ENCODE assay signal across 8 mouse cellular contexts in the genomic region with DNA sequence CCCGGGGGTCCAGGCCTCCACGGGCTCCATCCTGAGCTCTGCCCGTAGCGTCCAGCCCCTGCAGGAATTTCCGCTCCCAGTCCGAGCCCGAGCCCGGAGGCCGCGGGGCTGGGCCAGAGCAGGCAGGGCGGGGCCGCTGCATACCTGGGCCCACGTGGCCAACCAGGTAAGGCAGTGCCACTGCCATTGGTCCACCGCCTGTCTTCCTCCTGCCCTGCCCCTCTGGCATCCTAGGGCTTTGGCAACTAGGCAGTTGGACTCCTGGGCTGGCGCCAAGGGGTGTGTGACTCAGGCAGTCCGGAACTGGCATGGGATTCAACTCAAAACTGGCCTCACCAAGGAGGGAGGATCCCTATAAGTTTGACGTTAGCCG. TPM values are rescaled to one million over a fixed set of nuclear protein-coding genes. Genes with fewer than 3 reads are reported as not detected.
DNase-seq lines count a peak whose midpoint lies in the region; ATAC-seq and TF ChIP-seq lines count a peak whose summit lies in the region.

A gene (minus strand): TSS at position 121 of the 373 bp plus-strand sequence.

- peak within 1 kb of the TSS; percentile 70 for H3K9ac ChIP-seq in intestine, embryonic 16.5 days (ENCODE audit: low read depth, low read length)
- H3K9ac ChIP-seq in liver, postnatal 0 days (replicated peaks): no peak within 1 kb of the TSS
- H3K9ac ChIP-seq in stomach, embryonic 16.5 days (ENCODE audit: low read length): peak within 1 kb of the TSS; percentile 63

- no peaks in the 10 kb centered on the region for H3K9me3 ChIP-seq in intestine, embryonic 16.5 days (ENCODE audit: control insufficient read depth, low read length)
- no peaks in the 10 kb centered on the region for H3K9me3 ChIP-seq in liver, postnatal 0 days (ENCODE audit: low read length)
- H3K9me3 ChIP-seq in stomach, embryonic 16.5 days (replicated peaks; ENCODE audit: control insufficient read depth, low read length): no peaks in the 10 kb centered on the region

- H3K4me2 ChIP-seq in intestine, embryonic 16.5 days (ENCODE audit: low read depth, low read length): peak within 1 kb of the TSS; percentile 54
- H3K4me2 ChIP-seq in liver, postnatal 0 days (ENCODE audit: low read depth, low read length): peak within 1 kb of the TSS; percentile 44
- peak within 1 kb of the TSS; percentile 47 for H3K4me2 ChIP-seq in stomach, embryonic 16.5 days (ENCODE audit: low read depth, low read length)

- H3K4me3 ChIP-seq in intestine, embryonic 16.5 days (ENCODE audit: low read length): peak within 1 kb of the TSS; percentile 58
- no peak within 1 kb of the TSS; the same call in 1 of the 2 replicates for H3K4me3 ChIP-seq in liver, postnatal 0 days (ENCODE audit: low read depth, low read length)
- H3K4me3 ChIP-seq in stomach, embryonic 16.5 days (replicated peaks; ENCODE audit: low read length): peak within 1 kb of the TSS; percentile 53

- WGBS in intestine, embryonic 16.5 days: 1% methylated on average over 18 of the region's 18 CpGs
- 10% methylated on average over 18 of the region's 18 CpGs for WGBS in liver, postnatal 0 days (ENCODE audit: insufficient replicate concordance)
- WGBS in stomach, embryonic 16.5 days: 2% methylated on average over 18 of the region's 18 CpGs

- 0 out of 2 replicates have a peak, but pooled peaks cover 2% of the 10 kb centered on the region for H3K27me3 ChIP-seq in intestine, embryonic 16.5 days (replicated peaks; ENCODE audit: control insufficient read depth, insufficient read depth, low read length)
- H3K27me3 ChIP-seq in liver, postnatal 0 days (ENCODE audit: insufficient read depth, low read length): 0 out of 2 replicates have a peak, but pooled peaks cover 3% of the 10 kb centered on the region
- 0 out of 2 replicates have a peak, but pooled peaks cover 3% of the 10 kb centered on the region for H3K27me3 ChIP-seq in stomach, embryonic 16.5 days (ENCODE audit: control insufficient read depth, insufficient read depth, low read length)

- H3K36me3 ChIP-seq in intestine, embryonic 16.5 days (ENCODE audit: control insufficient read depth, insufficient read depth, low read length): no peaks in the 10 kb centered on the region
- H3K36me3 ChIP-seq in liver, postnatal 0 days (replicated peaks; ENCODE audit: insufficient read depth, low read length): no peaks in the 10 kb centered on the region
- H3K36me3 ChIP-seq in stomach, embryonic 16.5 days (ENCODE audit: control insufficient read depth, insufficient read depth, low read length): no peaks in the 10 kb centered on the region

- peak; percentile 46 to 60 for DNase-seq in layer of hippocampus, postnatal 10 days (ENCODE audit: low spot score in 2 of 2)
- DNase-seq in layer of hippocampus, adult 8-10 months (ENCODE audit: low spot score in 2 of 2): no peak
- DNase-seq in cerebellum, postnatal 10 days: peak; percentile 80 to 83
- peak; percentile 86 for DNase-seq in gonadal fat pad, adult 2 months (ENCODE audit: low read depth)
- DNase-seq in liver, postnatal 0 days: peak; percentile 73
- DNase-seq in frontal cortex, postnatal 10 days (ENCODE audit: low spot score in 2 of 2): no peak

- ATAC-seq in intestine, embryonic 16.5 days: peak; percentile 97
- ATAC-seq in liver, postnatal 0 days: peak; percentile 82
- ATAC-seq in stomach, embryonic 16.5 days (ENCODE audit: insufficient read depth, low FRiP score): peak; percentile 95

- no peak for TF ChIP-seq EP300 in liver, postnatal 0 days (IDR thresholded peaks at IDR 0.05; ENCODE audit: low read depth)

- no peak for TF ChIP-seq CTCF in liver, postnatal 0 days (IDR thresholded peaks at IDR 0.05; ENCODE audit: low read depth)

- 0 out of 2 replicates have a peak, but pooled peaks cover 6% of the 10 kb centered on the region for H3K4me1 ChIP-seq in intestine, embryonic 16.5 days (ENCODE audit: control insufficient read depth, insufficient read depth, low read length)
- H3K4me1 ChIP-seq in liver, postnatal 0 days (ENCODE audit: insufficient read depth): peaks cover 2% of the 10 kb centered on the region; the same call in 1 of the 2 replicates
- peaks cover 7% of the 10 kb centered on the region; the same call in 1 of the 2 replicates for H3K4me1 ChIP-seq in stomach, embryonic 16.5 days (ENCODE audit: control insufficient read depth, insufficient read depth, low read length)

- peak within 1 kb of the TSS; percentile 77 for H3K27ac ChIP-seq in intestine, embryonic 16.5 days (ENCODE audit: low read length)
- H3K27ac ChIP-seq in liver, postnatal 0 days (ENCODE audit: low read depth): no peak within 1 kb of the TSS
- peak within 1 kb of the TSS; percentile 72 for H3K27ac ChIP-seq in stomach, embryonic 16.5 days (ENCODE audit: low read length)

RNA-seq across cellular contexts. Expression of the gene that starts here (rescaled TPM):
- under 1 TPM in 1 of 2 experiments, not detected in 1; 0.16 TPM for total RNA-seq in layer of hippocampus, postnatal 10 days (2021)
- total RNA-seq in layer of hippocampus, adult 8-10 months (2022): under 1 TPM; 0.51 to 0.89 (median 0.79) TPM
- polyA plus RNA-seq in gonadal fat pad, adult 2 months (2012; rRNA removed): 8.7 and 10.3 TPM in 2 replicates
- 16.9 and 18.3 TPM in 2 replicates for polyA plus RNA-seq in intestine, embryonic 16.5 days (2015; fragmentation: Nextera tagmentation; extraction: Ambion mirVana)
- 0.08 and 0.20 TPM in 2 replicates for polyA plus RNA-seq in liver, postnatal 0 days (2015; fragmentation: Nextera tagmentation; extraction: Ambion mirVana)
- 10.7 and 13.4 TPM in 2 replicates for polyA plus RNA-seq in stomach, embryonic 16.5 days (2015; fragmentation: Nextera tagmentation; extraction: Ambion mirVana)

Comparison
In these comparisons a context has a peak if more than half of its experiments do, and no peak if none do; other contexts are left out.
1. Peak in DNase-seq in layer of hippocampus, postnatal 10 days; RNA of the gene not detected or under 1 TPM.
2. Peak in DNase-seq, ATAC-seq and H3K4me2 ChIP-seq in liver, postnatal 0 days; RNA of the gene not detected or under 1 TPM.
3. DNase-seq: peak in cerebellum, postnatal 10 days (2 of 2) and gonadal fat pad, adult 2 months (single experiment); none in layer of hippocampus, adult 8-10 months (0 of 2) and frontal cortex, postnatal 10 days (0 of 2).
4. Peak in every context shown above with its lines, with median percentiles within 50 percentile points of each other: ATAC-seq and H3K4me2 ChIP-seq.